Mouse (Mus musculus) stomach, postnatal 0 days (tissue): Measurements from ENCODE around the gene Foxr1. TPM values are rescaled to one million over a fixed set of nuclear protein-coding genes. Genes with fewer than 3 reads are reported as not detected.

Experiments
- ATAC-seq: fragments of 200-750 bp; cut with Nextera tagmentation; 2 replicates; pipeline ENCODE4 v1.8.0; 2017; ENCODE audit not compliant: low FRiP score, low TSS enrichment
- DNase-seq: peaks from one replicate; pipeline ENCODE4 v3.0.0-alpha.2; 2016; ENCODE audit warnings: low spot score
- H3K27ac ChIP-seq: fragments of 300-500 bp; sonication (generic); replicated peaks from 2 replicates; pipeline ENCODE4 v1.5.1; 2014; ENCODE audit warnings: mild to moderate bottlenecking, control low read depth
- H3K27me3 ChIP-seq: fragments of 300-500 bp; sonication (generic); 2 replicates; pipeline ENCODE4 v1.6.1; 2014; ENCODE audit warnings: low read length; ENCODE audit not compliant: control insufficient read depth, insufficient read depth
- H3K36me3 ChIP-seq: fragments of 300-500 bp; sonication (generic); 2 replicates; pipeline ENCODE4 v1.6.1; 2014; ENCODE audit warnings: low read length, mixed read lengths; ENCODE audit not compliant: control insufficient read depth, insufficient read depth
- H3K4me1 ChIP-seq: fragments of 300-500 bp; sonication (generic); replicated peaks from 2 replicates; pipeline ENCODE4 v1.6.1; 2014; ENCODE audit warnings: antibody characterized with exemption; ENCODE audit not compliant: control insufficient read depth, insufficient read depth
- H3K4me2 ChIP-seq: fragments of 300-500 bp; sonication (generic); replicated peaks from 2 replicates; pipeline ENCODE4 v1.6.1; 2014; ENCODE audit warnings: low read depth, mild to moderate bottlenecking, control low read depth, moderate library complexity
- H3K4me3 ChIP-seq: fragments of 300-500 bp; sonication (generic); 2 replicates; pipeline ENCODE4 v1.5.1; 2014; ENCODE audit warnings: low read depth, low read length, control low read depth
- H3K9ac ChIP-seq: fragments of 300-500 bp; sonication (generic); 2 replicates; pipeline ENCODE4 v1.6.1; 2014; ENCODE audit warnings: mild to moderate bottlenecking, low read length, control low read depth, mixed read lengths
- H3K9me3 ChIP-seq: fragments of 300-500 bp; sonication (generic); 2 replicates; pipeline ENCODE4 v1.6.1; 2016; ENCODE audit warnings: low read length; ENCODE audit not compliant: control insufficient read depth
- CTCF ChIP-seq: IDR thresholded peaks from 2 replicates; pipeline ENCODE4 v1.5.1; 2016; ENCODE audit warnings: antibody characterized with exemption, low read depth, mild to moderate bottlenecking, moderate library complexity
- EP300 ChIP-seq: optimal IDR thresholded peaks from 2 replicates; pipeline ENCODE3; 2016; ENCODE audit warnings: antibody characterized with exemption
- WGBS: fragments of 180-500 bp; shearing (Covaris S2); extraction: QIAGEN DNeasy Blood & Tissue Kit; methylation state at CpG from one replicate; pipeline ENCODE4 v1.1.7; 2014; 5-methylcytosine and 5-hydroxymethylcytosine counted together
- polyA plus RNA-seq: library from polyadenylated mRNA; unstranded; fragments of >200 nt; fragmentation: Nextera tagmentation; extraction: Ambion mirVana; gene quantifications from 2 replicates; pipeline ENCODE4 v1.2.1, GENCODE M21; 2015

The Foxr1 gene
- polyA plus RNA-seq, 1 experiment from 2014 or later: 0.05 TPM

DNA sequence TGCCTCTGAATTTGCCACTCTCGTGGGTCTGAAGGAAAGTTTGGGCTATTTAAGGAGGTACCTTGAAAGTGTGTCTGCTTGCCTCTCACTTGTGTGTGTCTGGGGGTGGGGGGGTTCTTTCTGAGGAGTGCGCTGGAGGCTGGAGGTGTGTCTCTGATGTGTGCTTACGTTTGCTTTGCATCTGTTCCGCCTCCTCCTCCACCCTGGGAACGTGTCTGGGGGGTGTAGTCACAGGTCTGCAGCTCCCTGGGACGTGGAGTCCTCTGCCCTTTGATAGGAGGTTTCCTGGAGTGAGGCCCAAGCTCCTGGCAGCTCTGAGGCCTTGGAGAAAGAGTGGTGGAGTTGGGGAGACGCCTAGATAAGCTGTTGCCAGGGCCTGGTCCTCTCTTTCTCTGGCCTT, 46.5 kb upstream of the Foxr1 start:
- peak overlapping the region; percentile 98 for H3K27ac ChIP-seq
- H3K9ac ChIP-seq: peak overlapping the region; percentile 60
- DNase-seq (peak; percentile 92), ATAC-seq (peak; percentile 67)
- no peaks in the 10 kb centered on the region for H3K27me3 ChIP-seq
- TF ChIP-seq EP300: no peak
- H3K4me2 ChIP-seq: peak overlapping the region; percentile 77
- no peaks in the 10 kb centered on the region for H3K9me3 ChIP-seq
- peaks cover 45% of the 10 kb centered on the region for H3K4me1 ChIP-seq
- 5% methylated on average over 7 of the region's 7 CpGs for WGBS
- peak overlapping the region; percentile 99 for H3K4me3 ChIP-seq
- no peaks in the 10 kb centered on the region for H3K36me3 ChIP-seq

- Histone ChIP-seq H3K36me3 (no peaks in the 10 kb centered on the region), H3K9me3 (no peaks in the 10 kb centered on the region), H3K4me3 (peak overlapping the region; percentile 99), H3K4me2 (peak overlapping the region; percentile 77), H3K27ac (peak overlapping the region; percentile 98), H3K4me1 (peaks cover 44% of the 10 kb centered on the region), H3K27me3 (no peaks in the 10 kb centered on the region), H3K9ac (peak overlapping the region; percentile 60)
- DNase-seq (peak; percentile 69), ATAC-seq (no peak)
- TF ChIP-seq EP300: no peak
- TF ChIP-seq CTCF: no peak
- WGBS: 5% methylated on average over 15 of the region's 15 CpGs
These were observed 45.9 kb upstream of the Foxr1 start for GRCm38 (mm10) chr9:44486741-44487421.

DNA sequence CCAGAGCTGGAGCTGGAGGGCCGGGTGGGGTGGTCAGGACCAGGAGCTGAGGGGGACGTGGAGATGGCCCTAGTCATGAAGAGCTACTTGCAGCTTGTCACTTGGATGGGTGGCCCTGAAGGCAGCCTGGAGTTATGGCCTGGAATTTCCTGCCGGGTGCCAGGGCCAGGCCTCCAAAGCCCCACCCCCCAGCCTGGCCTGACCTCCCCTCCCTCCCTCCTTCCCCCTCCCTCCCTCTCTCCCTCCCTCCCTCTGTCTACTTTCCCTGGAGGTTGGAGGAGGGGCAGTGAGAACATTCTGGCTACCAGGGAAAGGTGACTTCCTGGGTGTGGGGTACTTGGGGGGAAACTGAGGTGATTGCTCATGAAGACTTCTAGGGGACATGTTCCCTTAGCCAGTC, 45.4 kb upstream of the Foxr1 start:
- Histone ChIP-seq H3K27me3 (no peaks in the 10 kb centered on the region), H3K4me1 (peaks cover 44% of the 10 kb centered on the region), H3K9me3 (no peaks in the 10 kb centered on the region), H3K9ac (peak overlapping the region; percentile 60), H3K27ac (peak overlapping the region; percentile 98), H3K36me3 (no peaks in the 10 kb centered on the region), H3K4me2 (peak overlapping the region; percentile 77), H3K4me3 (peak overlapping the region; percentile 99)
- 6% methylated on average over 3 of the region's 3 CpGs for WGBS
- DNase-seq: peak; percentile 73
- no peak for ATAC-seq
- no peak for TF ChIP-seq EP300
- TF ChIP-seq CTCF: no peak

DNA sequence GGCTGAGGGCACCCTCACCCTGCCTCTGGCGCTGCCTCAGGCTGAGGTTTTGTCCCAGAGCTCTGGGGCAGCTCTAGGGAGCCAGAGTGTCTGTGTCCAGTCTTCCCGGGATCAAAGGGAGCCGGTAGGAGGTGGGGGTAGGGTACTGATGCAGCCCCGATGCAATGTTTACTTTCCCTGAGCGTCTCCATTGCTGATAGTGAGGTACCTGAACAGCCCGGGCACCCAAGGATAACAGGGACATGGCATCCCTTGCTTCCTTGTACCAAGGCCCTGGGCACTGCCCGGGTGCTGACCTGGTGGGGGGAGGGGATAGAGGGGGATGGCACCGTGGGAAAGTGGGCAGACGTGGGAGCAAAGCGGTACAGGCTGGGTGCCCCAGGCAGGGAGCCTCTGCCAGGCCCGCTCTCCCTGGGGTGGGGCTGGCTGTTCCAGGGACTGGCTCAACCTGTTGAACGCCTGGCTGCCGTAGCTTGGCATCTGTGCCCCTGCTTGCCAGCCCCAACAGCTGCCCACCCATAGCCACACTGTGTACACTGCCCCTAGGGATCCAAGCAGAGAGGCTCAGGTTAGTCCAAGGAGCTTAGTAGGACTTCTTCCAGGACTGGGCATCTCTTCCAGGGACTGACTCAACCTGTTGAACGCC, 44.7 kb upstream of the Foxr1 start:
- Histone ChIP-seq H3K36me3 (no peaks in the 10 kb centered on the region), H3K9me3 (no peaks in the 10 kb centered on the region), H3K4me2 (peak overlapping the region; percentile 77), H3K4me3 (peak overlapping the region; percentile 99), H3K27me3 (no peaks in the 10 kb centered on the region), H3K27ac (peak overlapping the region; percentile 98), H3K4me1 (peaks cover 38% of the 10 kb centered on the region), H3K9ac (peak overlapping the region; percentile 60)
- DNase-seq (peak; percentile 71), ATAC-seq (peak; percentile 2; the same call in 1 of the 2 replicates)
- peak; percentile 46 for TF ChIP-seq EP300
- no peak for TF ChIP-seq CTCF
- 19% methylated on average over 12 of the region's 14 CpGs for WGBS

DNA sequence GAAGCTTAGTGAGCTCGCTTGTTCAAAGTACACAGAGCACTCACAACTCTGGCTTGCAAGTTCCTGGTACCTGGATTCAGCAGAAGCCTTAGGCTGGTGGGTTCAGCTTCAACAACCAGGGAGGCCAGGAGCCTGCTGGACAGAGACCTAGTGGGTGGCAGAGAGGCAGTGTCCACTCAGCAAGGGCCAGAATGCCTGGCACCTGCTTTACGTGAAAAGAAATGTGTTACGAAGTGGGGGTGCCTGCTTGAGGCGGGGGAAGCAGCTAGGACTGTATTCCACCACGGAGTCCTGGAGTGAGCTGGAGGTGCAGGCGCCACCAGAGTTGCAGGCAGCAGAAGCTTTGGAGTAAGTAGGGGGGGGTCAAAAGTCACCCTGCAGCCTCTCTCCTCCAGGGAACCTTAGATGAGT, 44.2 kb upstream of the Foxr1 start:
- TF ChIP-seq EP300 (no peak), CTCF (no peak)
- Histone ChIP-seq H3K9me3 (no peaks in the 10 kb centered on the region), H3K4me1 (peaks cover 35% of the 10 kb centered on the region), H3K9ac (peak overlapping the region; percentile 60), H3K4me3 (peak overlapping the region; percentile 99), H3K36me3 (no peaks in the 10 kb centered on the region), H3K27ac (peak overlapping the region; percentile 98), H3K4me2 (peak overlapping the region; percentile 77), H3K27me3 (no peaks in the 10 kb centered on the region)
- no peak for ATAC-seq
- no peak for DNase-seq
- WGBS: 14% methylated on average over 6 of the region's 6 CpGs
